Mouse (Mus musculus): Measurements from ENCODE around the gene Gfra1.

Gfra1 gene

GRCm38 (mm10) chr19:58441785-58442184 lies 13.9 kb downstream of the Gfra1 start:
- no peak for DNase-seq (ENCODE audit: low spot score)

- no peak for DNase-seq (ENCODE audit: low spot score)
Observed at GRCm38 (mm10) chr19:58441246-58441645, 14.5 kb downstream of the Gfra1 start.

GRCm38 (mm10) chr19:58438762-58439161 lies 16.9 kb downstream of the Gfra1 start:
- no peak for DNase-seq (ENCODE audit: low spot score)

GRCm38 (mm10) chr19:58437441-58438071 lies 18.2 kb downstream of the Gfra1 start:
- no peak for DNase-seq (ENCODE audit: low spot score)

- no peak for DNase-seq (ENCODE audit: low spot score)
Observed at GRCm38 (mm10) chr19:58436874-58437273, 18.8 kb downstream of the Gfra1 start.

GRCm38 (mm10) chr19:58435877-58436276 lies 19.8 kb downstream of the Gfra1 start:
- no peak for DNase-seq (ENCODE audit: low spot score)

- no peak for DNase-seq (ENCODE audit: low spot score)
Observed at GRCm38 (mm10) chr19:58432840-58433239, 22.9 kb downstream of the Gfra1 start.

GRCm38 (mm10) chr19:58428546-58428945 lies 27.2 kb downstream of the Gfra1 start:
- no peak for DNase-seq (ENCODE audit: low spot score)

- no peak for DNase-seq (ENCODE audit: low spot score)
Observed at GRCm38 (mm10) chr19:58427348-58427747, 28.4 kb downstream of the Gfra1 start.

GRCm38 (mm10) chr19:58424928-58425327 lies 30.8 kb downstream of the Gfra1 start:
- DNase-seq (ENCODE audit: low spot score), result no peak

- DNase-seq (ENCODE audit: low spot score), result no peak
Observed at GRCm38 (mm10) chr19:58424179-58424578, 31.5 kb downstream of the Gfra1 start.

- DNase-seq (ENCODE audit: low spot score), result no peak
Observed at GRCm38 (mm10) chr19:58422916-58423493, 32.7 kb downstream of the Gfra1 start.

GRCm38 (mm10) chr19:58419685-58420084 lies 36.0 kb downstream of the Gfra1 start:
- DNase-seq (ENCODE audit: low spot score), result peak; percentile 31

GRCm38 (mm10) chr19:58419278-58419677 lies 36.4 kb downstream of the Gfra1 start:
- no peak for DNase-seq (ENCODE audit: low spot score)

- no peak for DNase-seq (ENCODE audit: low spot score)
Observed at GRCm38 (mm10) chr19:58415173-58415572, 40.5 kb downstream of the Gfra1 start.

GRCm38 (mm10) chr19:58414733-58415132 lies 41.0 kb downstream of the Gfra1 start:
- DNase-seq (ENCODE audit: low spot score), result no peak

GRCm38 (mm10) chr19:58413290-58413689 lies 42.4 kb downstream of the Gfra1 start:
- DNase-seq (ENCODE audit: low spot score), result no peak

GRCm38 (mm10) chr19:58412811-58413210 lies 42.9 kb downstream of the Gfra1 start:
- DNase-seq (ENCODE audit: low spot score), result no peak

- DNase-seq (ENCODE audit: low spot score), result no peak
Observed at GRCm38 (mm10) chr19:58406726-58407125, 49.0 kb downstream of the Gfra1 start.

GRCm38 (mm10) chr19:58400224-58400623 lies 55.5 kb downstream of the Gfra1 start:
- no peak for DNase-seq (ENCODE audit: low spot score)

GRCm38 (mm10) chr19:58399166-58399565 lies 56.5 kb downstream of the Gfra1 start:
- no peak for DNase-seq (ENCODE audit: low spot score)

- DNase-seq (ENCODE audit: low spot score), result no peak
Observed at GRCm38 (mm10) chr19:58396604-58396984, 59.1 kb downstream of the Gfra1 start.

- DNase-seq (ENCODE audit: low spot score), result peak; percentile 46
Observed at GRCm38 (mm10) chr19:58395785-58396603, 59.7 kb downstream of the Gfra1 start.

All from retina, embryonic 14.5 days (tissue).